Mouse (Mus musculus): ENCODE data around the gene Mrap. TPM values are rescaled to one million over a fixed set of nuclear protein-coding genes. Genes with fewer than 3 reads are reported as not detected.
A peak's percentile ranks its signal among the peaks of the same experiment; 100 is the strongest.

The Mrap gene
- 10 to 100 TPM; 16.5 to 18.8 TPM for total RNA-seq (2021)
- long read RNA-seq, experiment 1, transcript Mrap-201 (3 exons, 1,001 nt) = major isoform, 18 of 21 reads
- long read RNA-seq, experiment 1, partial matches to known transcripts = 2 of 21 reads
- long read RNA-seq, experiment 1, other reads (novel, unspliced or antisense) = 1 of 21 reads
- long read RNA-seq, experiment 2, transcript Mrap-201 (3 exons, 1,001 nt) = major isoform, 9 of 15 reads
- long read RNA-seq, experiment 2, partial matches to known transcripts = 2 of 15 reads
- long read RNA-seq, experiment 2, other reads (novel, unspliced or antisense) = 1 of 15 reads

- peak; percentile 58 to 71 for DNase-seq
- intact Hi-C loops (cut with DNase I) = no loop called here
Measured at GRCm38 (mm10) chr16:90738092-90738956, at the start of gene Mrap. TSS of gene Mrap (plus strand) at chr16:90738207.

- intact Hi-C loops (cut with DNase I) = no loop called here
- DNase-seq = peak in 1 of 2 experiments; percentile 50
Measured at GRCm38 (mm10) chr16:90692704-90693385, 45.2 kb upstream of the Mrap start.

- intact Hi-C loops (cut with DNase I) = no loop called here
- DNase-seq = no peak
Measured at GRCm38 (mm10) chr16:90693625-90694024, 44.4 kb upstream of the Mrap start.

GRCm38 (mm10) chr16:90694719-90695118 is 43.3 kb upstream of the Mrap start:
- intact Hi-C loops (cut with DNase I) = loop anchor here (5.0 kb wide), 1 partner anchor 62 kb away; no protein-coding TSS in a partner anchor
- peak in 1 of 2 experiments; percentile 50 for DNase-seq

- no peak for DNase-seq
- intact Hi-C loops (cut with DNase I) = loop anchor here (5.0 kb wide), 1 partner anchor 63 kb away; no protein-coding TSS in a partner anchor
Measured at GRCm38 (mm10) chr16:90695121-90695520, 42.9 kb upstream of the Mrap start.

- intact Hi-C loops (cut with DNase I) = loop anchor here (5.0 kb wide), 1 partner anchor 64 kb away; no protein-coding TSS in a partner anchor
- DNase-seq = no peak
Measured at GRCm38 (mm10) chr16:90696306-90696705, 41.7 kb upstream of the Mrap start.

GRCm38 (mm10) chr16:90699390-90699789 is 38.6 kb upstream of the Mrap start:
- DNase-seq = no peak
- intact Hi-C loops (cut with DNase I) = loop anchor here (5.0 kb wide), 1 partner anchor 67 kb away; no protein-coding TSS in a partner anchor

- DNase-seq = no peak
- intact Hi-C loops (cut with DNase I) = loop anchor here (5.0 kb wide), 1 partner anchor 84 kb away; no protein-coding TSS in a partner anchor
Measured at GRCm38 (mm10) chr16:90701541-90701940, 36.5 kb upstream of the Mrap start.

GRCm38 (mm10) chr16:90703646-90704045 is 34.4 kb upstream of the Mrap start:
- intact Hi-C loops (cut with DNase I) = loop anchor here (5.0 kb wide), 1 partner anchor 86 kb away; no protein-coding TSS in a partner anchor
- DNase-seq = no peak

- DNase-seq = peak in 1 of 2 experiments; percentile 29
Measured at GRCm38 (mm10) chr16:90704161-90704825, 33.7 kb upstream of the Mrap start.

GRCm38 (mm10) chr16:90706279-90706678 is 31.7 kb upstream of the Mrap start:
- intact Hi-C loops (cut with DNase I) = no loop called here

More at GRCm38 (mm10) chr16:90704161-90704825, 33.7 kb upstream of the Mrap start:
- intact Hi-C loops (cut with DNase I) = loop anchor here (5.0 kb wide), 1 partner anchor 87 kb away; no protein-coding TSS in a partner anchor

GRCm38 (mm10) chr16:90709711-90710289 is 28.2 kb upstream of the Mrap start:
- intact Hi-C loops (cut with DNase I) = loop anchor here (5.0 to 10.0 kb wide), 2 partner anchors 82 to 515 kb away; no protein-coding TSS in a partner anchor
- DNase-seq = peak; percentile 66 to 68

More at GRCm38 (mm10) chr16:90706279-90706678, 31.7 kb upstream of the Mrap start:
- peak; percentile 25 to 62 for DNase-seq

GRCm38 (mm10) chr16:90710313-90710712 is 27.7 kb upstream of the Mrap start:
- DNase-seq = no peak
- intact Hi-C loops (cut with DNase I) = loop anchor here (5.0 to 10.0 kb wide), 2 partner anchors 83 to 516 kb away; no protein-coding TSS in a partner anchor

- intact Hi-C loops (cut with DNase I) = no loop called here
- DNase-seq = no peak
Measured at GRCm38 (mm10) chr16:90724051-90724450, 14.0 kb upstream of the Mrap start.

GRCm38 (mm10) chr16:90726600-90727227 is 11.3 kb upstream of the Mrap start:
- DNase-seq = no peak
- intact Hi-C loops (cut with DNase I) = no loop called here

GRCm38 (mm10) chr16:90727233-90728115 is 10.5 kb upstream of the Mrap start, which contains the start of gene Mis18a:
TSS of gene Mis18a (minus strand) at chr16:90727404.
- DNase-seq = peak; percentile 95 to 97
- intact Hi-C loops (cut with DNase I) = no loop called here

GRCm38 (mm10) chr16:90735611-90736010 is 2.4 kb upstream of the Mrap start:
- DNase-seq = no peak
- intact Hi-C loops (cut with DNase I) = no loop called here

Data from heart, postnatal 14 days (tissue).